Mouse (Mus musculus): Measurements from ENCODE around the gene Palld. TPM values are rescaled to one million over a fixed set of nuclear protein-coding genes. Genes with fewer than 3 reads are reported as not detected.
A peak's percentile ranks its signal among the peaks of the same experiment; 100 is the strongest.

Gene Palld
- polyA plus RNA-seq, 1 experiment from 2014 or later: 17.3 TPM

GRCm38 (mm10) chr8:61705491-61705890 lies 197.0 kb downstream of the Palld start:
- Histone ChIP-seq H3K27me3 (replicated peaks; ENCODE audit: control insufficient read depth, insufficient read depth, low read length) (no peaks in the 10 kb centered on the region), H3K36me3 (ENCODE audit: control insufficient read depth, insufficient read depth, low read length) (no peaks in the 10 kb centered on the region), H3K4me2 (ENCODE audit: low read length) (no peak overlapping the region), H3K27ac (ENCODE audit: low read depth, low read length) (no peak overlapping the region), H3K9ac (ENCODE audit: low read depth, low read length) (no peak overlapping the region), H3K4me3 (ENCODE audit: low read length) (no peak overlapping the region), H3K9me3 (ENCODE audit: control insufficient read depth, low read length) (no peaks in the 10 kb centered on the region), H3K4me1 (ENCODE audit: control insufficient read depth, insufficient read depth, low read depth, low read length) (no peaks in the 10 kb centered on the region)
- ATAC-seq: no peak
- 69% methylated on average over 3 of the region's 3 CpGs for WGBS

DNA sequence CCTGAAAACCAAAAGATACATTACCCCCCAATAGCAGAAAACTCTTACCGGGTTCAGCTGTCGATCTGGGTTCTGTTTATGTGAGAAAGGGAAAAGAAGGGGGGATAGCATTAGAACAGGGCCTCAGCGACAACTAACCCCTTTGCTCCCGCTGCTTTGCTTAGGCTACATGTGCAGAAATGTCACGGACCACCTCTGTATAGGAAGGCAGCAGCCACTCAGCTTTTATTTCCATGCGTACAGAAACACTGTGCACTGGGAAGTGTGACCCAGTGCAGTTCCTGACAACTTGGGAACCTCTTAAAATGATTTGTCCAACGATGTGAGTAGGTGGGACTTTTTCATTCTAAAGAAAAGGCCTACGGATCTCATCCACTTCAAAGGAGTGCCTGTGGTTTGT lies 200.4 kb downstream of the Palld start:
- Histone ChIP-seq H3K4me3 (ENCODE audit: low read length) (no peak overlapping the region), H3K9me3 (ENCODE audit: control insufficient read depth, low read length) (no peaks in the 10 kb centered on the region), H3K4me2 (ENCODE audit: low read length) (no peak overlapping the region), H3K9ac (ENCODE audit: low read depth, low read length) (no peak overlapping the region), H3K4me1 (ENCODE audit: control insufficient read depth, insufficient read depth, low read depth, low read length) (no peaks in the 10 kb centered on the region), H3K27me3 (replicated peaks; ENCODE audit: control insufficient read depth, insufficient read depth, low read length) (no peaks in the 10 kb centered on the region), H3K27ac (ENCODE audit: low read depth, low read length) (no peak overlapping the region), H3K36me3 (ENCODE audit: control insufficient read depth, insufficient read depth, low read length) (no peaks in the 10 kb centered on the region)
- ATAC-seq: no peak
- WGBS: 49% methylated on average over 8 of the region's 8 CpGs

DNA sequence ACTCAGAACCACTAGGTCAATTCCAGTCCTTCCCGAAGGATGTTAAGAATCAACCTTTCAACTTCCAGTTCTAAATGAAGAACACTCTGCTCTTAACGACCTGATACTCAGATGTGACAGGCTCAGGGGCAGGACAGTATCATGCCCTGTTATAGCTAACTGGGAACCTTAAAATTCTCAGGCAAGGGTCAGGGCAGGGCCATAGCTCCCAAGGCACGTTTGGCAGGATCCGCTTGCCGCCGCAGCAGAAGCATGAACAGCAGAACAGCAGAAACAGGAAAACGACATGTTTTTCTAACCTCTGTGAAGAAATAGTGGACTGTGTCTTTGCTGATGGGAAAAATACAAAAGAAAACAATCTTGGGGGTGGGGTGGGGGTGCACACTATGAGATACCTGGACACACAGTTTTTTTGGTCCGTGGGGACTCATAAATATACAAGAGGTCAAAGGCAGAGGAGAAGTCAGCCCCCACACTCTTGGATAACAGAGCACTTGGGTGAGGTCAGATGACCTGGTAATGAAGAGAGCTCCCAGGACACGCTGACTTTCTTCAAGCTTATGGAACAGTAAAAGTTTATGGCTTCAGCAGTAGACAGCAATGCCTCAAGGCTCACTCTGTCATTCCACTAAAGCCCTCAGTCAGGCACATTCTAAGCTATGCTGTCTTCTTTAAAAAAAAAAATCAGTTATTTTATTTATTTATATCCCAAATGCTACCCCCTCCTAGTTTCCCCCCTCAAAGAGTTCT lies 201.4 kb downstream of the Palld start:
- Histone ChIP-seq H3K9ac (ENCODE audit: low read depth, low read length) (no peak overlapping the region), H3K4me3 (ENCODE audit: low read length) (no peak overlapping the region), H3K27me3 (replicated peaks; ENCODE audit: control insufficient read depth, insufficient read depth, low read length) (no peaks in the 10 kb centered on the region), H3K9me3 (ENCODE audit: control insufficient read depth, low read length) (no peaks in the 10 kb centered on the region), H3K27ac (ENCODE audit: low read depth, low read length) (no peak overlapping the region), H3K4me2 (ENCODE audit: low read length) (no peak overlapping the region), H3K4me1 (ENCODE audit: control insufficient read depth, insufficient read depth, low read depth, low read length) (no peaks in the 10 kb centered on the region), H3K36me3 (ENCODE audit: control insufficient read depth, insufficient read depth, low read length) (no peaks in the 10 kb centered on the region)
- ATAC-seq: no peak
- 80% methylated on average over 9 of the region's 9 CpGs for WGBS

DNA sequence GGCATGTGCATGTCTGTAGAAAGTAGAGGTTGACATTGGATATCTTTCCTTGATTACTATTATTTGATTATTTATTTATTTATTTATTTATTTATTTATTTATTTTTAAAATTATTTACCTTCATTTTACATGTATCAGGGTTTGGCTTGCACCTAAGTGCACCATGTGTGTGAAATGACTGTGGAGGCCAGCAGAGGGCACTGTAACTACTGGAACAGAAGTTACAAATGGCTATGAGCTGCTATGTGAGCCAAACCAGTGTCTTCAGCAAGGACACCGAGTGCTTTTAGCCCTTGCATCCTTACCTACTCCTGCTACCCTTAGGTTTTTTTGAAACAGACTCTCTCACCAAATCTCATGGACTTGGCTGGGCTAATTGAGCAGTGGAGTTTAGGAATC lies 202.2 kb downstream of the Palld start:
- no peak overlapping the region for H3K4me3 ChIP-seq (ENCODE audit: low read length)
- no peaks in the 10 kb centered on the region for H3K36me3 ChIP-seq (ENCODE audit: control insufficient read depth, insufficient read depth, low read length)
- H3K27me3 ChIP-seq (replicated peaks; ENCODE audit: control insufficient read depth, insufficient read depth, low read length): no peaks in the 10 kb centered on the region
- WGBS: 100% methylated on average over 1 of the region's 1 CpGs
- ATAC-seq: no peak
- H3K4me2 ChIP-seq (ENCODE audit: low read length): no peak overlapping the region
- H3K9me3 ChIP-seq (ENCODE audit: control insufficient read depth, low read length): no peaks in the 10 kb centered on the region
- H3K9ac ChIP-seq (ENCODE audit: low read depth, low read length): no peak overlapping the region
- H3K4me1 ChIP-seq (ENCODE audit: control insufficient read depth, insufficient read depth, low read depth, low read length): no peaks in the 10 kb centered on the region
- H3K27ac ChIP-seq (ENCODE audit: low read depth, low read length): no peak overlapping the region

GRCm38 (mm10) chr8:61698959-61699358 lies 203.5 kb downstream of the Palld start:
- Histone ChIP-seq H3K27ac (ENCODE audit: low read depth, low read length) (no peak overlapping the region), H3K4me3 (ENCODE audit: low read length) (no peak overlapping the region), H3K4me2 (ENCODE audit: low read length) (no peak overlapping the region), H3K9me3 (ENCODE audit: control insufficient read depth, low read length) (no peaks in the 10 kb centered on the region), H3K4me1 (ENCODE audit: control insufficient read depth, insufficient read depth, low read depth, low read length) (no peaks in the 10 kb centered on the region), H3K27me3 (replicated peaks; ENCODE audit: control insufficient read depth, insufficient read depth, low read length) (no peaks in the 10 kb centered on the region), H3K36me3 (ENCODE audit: control insufficient read depth, insufficient read depth, low read length) (no peaks in the 10 kb centered on the region), H3K9ac (ENCODE audit: low read depth, low read length) (no peak overlapping the region)
- 81% methylated on average over 2 of the region's 2 CpGs for WGBS
- no peak for ATAC-seq

GRCm38 (mm10) chr8:61697728-61698385 lies 204.6 kb downstream of the Palld start:
- H3K36me3 ChIP-seq (ENCODE audit: control insufficient read depth, insufficient read depth, low read length): no peaks in the 10 kb centered on the region
- H3K27me3 ChIP-seq (replicated peaks; ENCODE audit: control insufficient read depth, insufficient read depth, low read length): no peaks in the 10 kb centered on the region
- H3K9me3 ChIP-seq (ENCODE audit: control insufficient read depth, low read length): no peaks in the 10 kb centered on the region
- WGBS: 85% methylated on average over 7 of the region's 7 CpGs
- H3K4me2 ChIP-seq (ENCODE audit: low read length): no peak overlapping the region
- no peak overlapping the region for H3K4me3 ChIP-seq (ENCODE audit: low read length)
- H3K27ac ChIP-seq (ENCODE audit: low read depth, low read length): no peak overlapping the region
- no peak for ATAC-seq
- no peak overlapping the region for H3K9ac ChIP-seq (ENCODE audit: low read depth, low read length)
- peaks cover 1% of the 10 kb centered on the region; the same call in 1 of the 2 replicates for H3K4me1 ChIP-seq (ENCODE audit: control insufficient read depth, insufficient read depth, low read depth, low read length)

GRCm38 (mm10) chr8:61696846-61697455 lies 205.5 kb downstream of the Palld start:
- WGBS: 95% methylated on average over 2 of the region's 2 CpGs
- H3K9me3 ChIP-seq (ENCODE audit: control insufficient read depth, low read length): no peaks in the 10 kb centered on the region
- H3K9ac ChIP-seq (ENCODE audit: low read depth, low read length): no peak overlapping the region
- no peak overlapping the region for H3K4me3 ChIP-seq (ENCODE audit: low read length)
- H3K27ac ChIP-seq (ENCODE audit: low read depth, low read length): no peak overlapping the region
- no peaks in the 10 kb centered on the region for H3K27me3 ChIP-seq (replicated peaks; ENCODE audit: control insufficient read depth, insufficient read depth, low read length)
- H3K4me2 ChIP-seq (ENCODE audit: low read length): no peak overlapping the region
- peaks cover 2% of the 10 kb centered on the region; the same call in 1 of the 2 replicates for H3K4me1 ChIP-seq (ENCODE audit: control insufficient read depth, insufficient read depth, low read depth, low read length)
- ATAC-seq: no peak
- H3K36me3 ChIP-seq (ENCODE audit: control insufficient read depth, insufficient read depth, low read length): no peaks in the 10 kb centered on the region

- Histone ChIP-seq H3K36me3 (ENCODE audit: control insufficient read depth, insufficient read depth, low read length) (no peaks in the 10 kb centered on the region), H3K9me3 (ENCODE audit: control insufficient read depth, low read length) (no peaks in the 10 kb centered on the region), H3K4me2 (ENCODE audit: low read length) (no peak overlapping the region), H3K4me1 (ENCODE audit: control insufficient read depth, insufficient read depth, low read depth, low read length) (peaks cover 2% of the 10 kb centered on the region; the same call in 1 of the 2 replicates), H3K27ac (ENCODE audit: low read depth, low read length) (no peak overlapping the region), H3K27me3 (replicated peaks; ENCODE audit: control insufficient read depth, insufficient read depth, low read length) (no peaks in the 10 kb centered on the region), H3K4me3 (ENCODE audit: low read length) (no peak overlapping the region), H3K9ac (ENCODE audit: low read depth, low read length) (no peak overlapping the region)
- WGBS: 30% methylated on average over 1 of the region's 1 CpGs
- ATAC-seq: no peak
These were observed 207.1 kb downstream of the Palld start for GRCm38 (mm10) chr8:61695416-61695815.

DNA sequence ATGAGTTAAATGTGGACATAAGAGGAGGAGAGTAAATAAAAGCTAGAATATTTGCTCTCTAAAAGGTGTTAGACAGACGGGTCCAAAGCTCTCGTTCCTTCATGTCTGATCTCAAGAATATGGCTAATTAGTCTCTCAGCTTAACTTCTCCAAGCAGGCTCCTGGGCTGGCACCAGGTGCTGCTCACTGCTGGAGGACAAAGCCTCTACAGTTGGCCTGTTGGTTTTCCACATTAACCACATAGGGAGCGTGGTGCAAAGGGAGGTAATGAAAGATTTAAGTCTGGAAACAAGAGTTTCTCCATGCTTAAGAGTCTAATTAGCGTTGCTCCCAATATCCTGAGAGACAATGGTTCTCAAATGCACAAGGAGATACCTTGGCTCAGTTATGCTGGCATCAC lies 209.6 kb downstream of the Palld start:
- Histone ChIP-seq H3K4me2 (ENCODE audit: low read length) (no peak overlapping the region), H3K27me3 (replicated peaks; ENCODE audit: control insufficient read depth, insufficient read depth, low read length) (no peaks in the 10 kb centered on the region), H3K4me1 (ENCODE audit: control insufficient read depth, insufficient read depth, low read depth, low read length) (peaks cover 2% of the 10 kb centered on the region; the same call in 1 of the 2 replicates), H3K27ac (ENCODE audit: low read depth, low read length) (no peak overlapping the region), H3K9ac (ENCODE audit: low read depth, low read length) (no peak overlapping the region), H3K4me3 (ENCODE audit: low read length) (no peak overlapping the region), H3K9me3 (ENCODE audit: control insufficient read depth, low read length) (no peaks in the 10 kb centered on the region), H3K36me3 (ENCODE audit: control insufficient read depth, insufficient read depth, low read length) (no peaks in the 10 kb centered on the region)
- 0 out of 2 replicates have a peak, but pooled peaks have one; percentile 34 for ATAC-seq
- WGBS: 62% methylated on average over 4 of the region's 4 CpGs

All from hindbrain, embryonic 16.5 days (tissue).